Mouse (Mus musculus) frontal cortex, adult 2 months (tissue): ENCODE measurements around the gene Uvssa. TPM values are rescaled to one million over a fixed set of nuclear protein-coding genes. Genes with fewer than 3 reads are reported as not detected.

ENCODE experiments used
- DNase-seq, 2 experiments: peaks; one replicate each; pipeline ENCODE4 v3.0.0; 2022; ENCODE audit warnings: low spot score in 1 of 2; ENCODE audit errors: extremely low spot score in 1 of 2
- polyA plus RNA-seq: library from polyadenylated mRNA; depleted of rRNA; stranded (reverse); fragments of >200 nt; gene quantifications from 2 replicates; pipeline ENCODE4 v1.2.3, GENCODE M21; 2012; rRNA removed

Gene Uvssa
- polyA plus RNA-seq, 1 experiment: 7.6 TPM

- no peak for DNase-seq
Observed at GRCm38 (mm10) chr5:33435941-33436340, 57.6 kb downstream of the Uvssa start.

- peak in 1 of 2 experiments; percentile 69 for DNase-seq
Observed at GRCm38 (mm10) chr5:33438214-33438613, 59.9 kb downstream of the Uvssa start.

- DNase-seq: peak in 1 of 2 experiments; percentile 43
Observed at GRCm38 (mm10) chr5:33442927-33443710, 64.8 kb downstream of the Uvssa start.

GRCm38 (mm10) chr5:33443794-33444193 is 65.4 kb downstream of the Uvssa start:
- no peak for DNase-seq

- no peak for DNase-seq
Observed at GRCm38 (mm10) chr5:33455737-33456136, 77.4 kb downstream of the Uvssa start.

- no peak for DNase-seq
Observed at GRCm38 (mm10) chr5:33458132-33458622, 79.8 kb downstream of the Uvssa start.

GRCm38 (mm10) chr5:33459111-33459510 is 80.8 kb downstream of the Uvssa start:
- no peak for DNase-seq

GRCm38 (mm10) chr5:33464390-33464789 is 86.0 kb downstream of the Uvssa start:
- no peak for DNase-seq

- no peak for DNase-seq
Observed at GRCm38 (mm10) chr5:33465464-33465863, 87.1 kb downstream of the Uvssa start.

Other genes starting within 250 kb of the Uvssa start
- 0.40 and 0.50 TPM in 2 replicates for gene Spon2, start 160.1 kb upstream of the Uvssa start, polyA plus RNA-seq
- gene Ctbp1, start 103.6 kb upstream of the Uvssa start, polyA plus RNA-seq: 243 and 263 TPM in 2 replicates
- 102 and 113 TPM in 2 replicates for gene Maea, start 43.0 kb upstream of the Uvssa start, polyA plus RNA-seq
- gene Nkx1-1, start 55.4 kb downstream of the Uvssa start, polyA plus RNA-seq: not detected in 2 replicates